Mouse (Mus musculus): ENCODE measurements around the gene Prkra. TPM values are rescaled to one million over a fixed set of nuclear protein-coding genes. Genes with fewer than 3 reads are reported as not detected.

Gene Prkra
- polyA plus RNA-seq, 1 experiment from 2014 or later = 86.5 TPM

GRCm38 (mm10) chr2:76611996-76612395, 35.8 kb downstream of the Prkra start:
- WGBS = 86% methylated on average over 3 of the region's 3 CpGs
- H3K36me3 ChIP-seq = no peaks in the 10 kb centered on the region

GRCm38 (mm10) chr2:76610326-76611104, 37.3 kb downstream of the Prkra start:
- Histone ChIP-seq H3K27ac (no peak overlapping the region), H3K4me2 (no peak overlapping the region), H3K36me3 (no peaks in the 10 kb centered on the region), H3K4me1 (replicated peaks) (no peaks in the 10 kb centered on the region), H3K9ac (replicated peaks) (no peak overlapping the region), H3K9me3 (no peaks in the 10 kb centered on the region), H3K4me3 (replicated peaks) (no peak overlapping the region), H3K27me3 (no peaks in the 10 kb centered on the region)
- WGBS = 75% methylated on average over 10 of the region's 10 CpGs
- no peak for ATAC-seq (ENCODE audit: insufficient number of reproducible peaks, insufficient read depth, low FRiP score, low TSS enrichment, low read depth)

More at GRCm38 (mm10) chr2:76611996-76612395, 35.8 kb downstream of the Prkra start:
- ATAC-seq (ENCODE audit: insufficient number of reproducible peaks, insufficient read depth, low FRiP score, low TSS enrichment, low read depth) = no peak
- Histone ChIP-seq H3K4me3 (replicated peaks) (no peak overlapping the region), H3K9me3 (no peaks in the 10 kb centered on the region), H3K9ac (replicated peaks) (no peak overlapping the region), H3K27ac (no peak overlapping the region), H3K4me2 (no peak overlapping the region), H3K4me1 (replicated peaks) (no peaks in the 10 kb centered on the region), H3K27me3 (no peaks in the 10 kb centered on the region)

GRCm38 (mm10) chr2:76606704-76607103, 41.1 kb downstream of the Prkra start:
- Histone ChIP-seq H3K4me2 (no peak overlapping the region), H3K27me3 (no peaks in the 10 kb centered on the region), H3K9ac (replicated peaks) (no peak overlapping the region), H3K36me3 (no peaks in the 10 kb centered on the region), H3K27ac (no peak overlapping the region), H3K4me3 (replicated peaks) (no peak overlapping the region), H3K9me3 (no peaks in the 10 kb centered on the region), H3K4me1 (replicated peaks) (no peaks in the 10 kb centered on the region)
- 70% methylated on average over 3 of the region's 3 CpGs for WGBS
- no peak for ATAC-seq (ENCODE audit: insufficient number of reproducible peaks, insufficient read depth, low FRiP score, low TSS enrichment, low read depth)

GRCm38 (mm10) chr2:76602256-76602655, 45.6 kb downstream of the Prkra start:
- no peaks in the 10 kb centered on the region for H3K36me3 ChIP-seq
- H3K27me3 ChIP-seq = no peaks in the 10 kb centered on the region
- ATAC-seq (ENCODE audit: insufficient number of reproducible peaks, insufficient read depth, low FRiP score, low TSS enrichment, low read depth) = no peak
- H3K9me3 ChIP-seq = no peaks in the 10 kb centered on the region
- H3K4me3 ChIP-seq (replicated peaks) = no peak overlapping the region
- no peak overlapping the region for H3K9ac ChIP-seq (replicated peaks)
- no peaks in the 10 kb centered on the region for H3K4me1 ChIP-seq (replicated peaks)
- no peak overlapping the region for H3K4me2 ChIP-seq
- WGBS = 100% methylated on average over 1 of the region's 1 CpGs
- H3K27ac ChIP-seq = no peak overlapping the region

- ATAC-seq (ENCODE audit: insufficient number of reproducible peaks, insufficient read depth, low FRiP score, low TSS enrichment, low read depth) = no peak
- no peak overlapping the region for H3K9ac ChIP-seq (replicated peaks)
- peaks cover 7% of the 10 kb centered on the region; the same call in 1 of the 2 replicates for H3K36me3 ChIP-seq
- WGBS = 59% methylated on average over 5 of the region's 5 CpGs
- H3K4me1 ChIP-seq (replicated peaks) = no peaks in the 10 kb centered on the region
- no peak overlapping the region for H3K27ac ChIP-seq
- H3K27me3 ChIP-seq = no peaks in the 10 kb centered on the region
- no peak overlapping the region for H3K4me3 ChIP-seq (replicated peaks)
- H3K4me2 ChIP-seq = no peak overlapping the region
- no peaks in the 10 kb centered on the region for H3K9me3 ChIP-seq
Measured at GRCm38 (mm10) chr2:76599214-76599613, 48.6 kb downstream of the Prkra start.

- Histone ChIP-seq H3K36me3 (peaks cover 11% of the 10 kb centered on the region; the same call in 1 of the 2 replicates), H3K4me1 (replicated peaks) (no peaks in the 10 kb centered on the region), H3K9ac (replicated peaks) (no peak overlapping the region), H3K9me3 (no peaks in the 10 kb centered on the region), H3K4me2 (no peak overlapping the region), H3K27ac (no peak overlapping the region), H3K27me3 (no peaks in the 10 kb centered on the region), H3K4me3 (replicated peaks) (no peak overlapping the region)
- 71% methylated on average over 11 of the region's 11 CpGs for WGBS
- ATAC-seq (ENCODE audit: insufficient number of reproducible peaks, insufficient read depth, low FRiP score, low TSS enrichment, low read depth) = no peak
Measured at GRCm38 (mm10) chr2:76597521-76597920, 50.3 kb downstream of the Prkra start.

- Histone ChIP-seq H3K4me1 (replicated peaks) (no peaks in the 10 kb centered on the region), H3K4me2 (no peak overlapping the region), H3K27me3 (no peaks in the 10 kb centered on the region), H3K36me3 (peaks cover 18% of the 10 kb centered on the region; the same call in 1 of the 2 replicates), H3K9ac (replicated peaks) (no peak overlapping the region), H3K27ac (no peak overlapping the region), H3K4me3 (replicated peaks) (no peak overlapping the region), H3K9me3 (no peaks in the 10 kb centered on the region)
- ATAC-seq (ENCODE audit: insufficient number of reproducible peaks, insufficient read depth, low FRiP score, low TSS enrichment, low read depth) = no peak
- WGBS = 59% methylated on average over 3 of the region's 3 CpGs
Measured at GRCm38 (mm10) chr2:76592401-76592924, 55.4 kb downstream of the Prkra start.

- no peak for ATAC-seq (ENCODE audit: insufficient number of reproducible peaks, insufficient read depth, low FRiP score, low TSS enrichment, low read depth)
- WGBS = 88% methylated on average over 7 of the region's 7 CpGs
- no peaks in the 10 kb centered on the region for H3K27me3 ChIP-seq
Measured at GRCm38 (mm10) chr2:76590221-76590620, 57.6 kb downstream of the Prkra start.

GRCm38 (mm10) chr2:76586906-76587305, 60.9 kb downstream of the Prkra start:
- Histone ChIP-seq H3K9ac (replicated peaks) (no peak overlapping the region), H3K9me3 (no peaks in the 10 kb centered on the region; the same call in 1 of the 2 replicates), H3K27ac (no peak overlapping the region), H3K36me3 (peaks cover 26% of the 10 kb centered on the region), H3K27me3 (no peaks in the 10 kb centered on the region), H3K4me3 (replicated peaks) (no peak overlapping the region), H3K4me2 (no peak overlapping the region), H3K4me1 (replicated peaks) (no peaks in the 10 kb centered on the region)
- ATAC-seq (ENCODE audit: insufficient number of reproducible peaks, insufficient read depth, low FRiP score, low TSS enrichment, low read depth) = no peak
- 84% methylated on average over 10 of the region's 10 CpGs for WGBS

More at GRCm38 (mm10) chr2:76590221-76590620, 57.6 kb downstream of the Prkra start:
- Histone ChIP-seq H3K4me2 (no peak overlapping the region), H3K36me3 (peaks cover 28% of the 10 kb centered on the region; the same call in 1 of the 2 replicates), H3K27ac (no peak overlapping the region), H3K4me3 (replicated peaks) (no peak overlapping the region), H3K9me3 (no peaks in the 10 kb centered on the region), H3K4me1 (replicated peaks) (no peaks in the 10 kb centered on the region), H3K9ac (replicated peaks) (no peak overlapping the region)

- Histone ChIP-seq H3K4me3 (replicated peaks) (no peak overlapping the region), H3K27me3 (no peaks in the 10 kb centered on the region), H3K9ac (replicated peaks) (no peak overlapping the region), H3K36me3 (peaks cover 19% of the 10 kb centered on the region), H3K9me3 (no peaks in the 10 kb centered on the region; the same call in 1 of the 2 replicates), H3K27ac (no peak overlapping the region), H3K4me2 (no peak overlapping the region), H3K4me1 (replicated peaks) (no peaks in the 10 kb centered on the region)
- 91% methylated on average over 13 of the region's 13 CpGs for WGBS
- ATAC-seq (ENCODE audit: insufficient number of reproducible peaks, insufficient read depth, low FRiP score, low TSS enrichment, low read depth) = no peak
Measured at GRCm38 (mm10) chr2:76585090-76585489, 62.7 kb downstream of the Prkra start.
